Mouse (Mus musculus) adipocyte (in vitro differentiated cells): ENCODE measurements around the gene Rgs8.

Experiments used
- DNase-seq: peaks from one replicate; pipeline ENCODE4 v3.0.0-alpha.2; 2016; ENCODE audit warnings: low spot score

Rgs8 gene

GRCm38 (mm10) chr1:153673900-153674299 is 21.1 kb downstream of the Rgs8 start:
- no peak for DNase-seq

GRCm38 (mm10) chr1:153675591-153675990 is 22.8 kb downstream of the Rgs8 start:
- DNase-seq, result no peak

DNA sequence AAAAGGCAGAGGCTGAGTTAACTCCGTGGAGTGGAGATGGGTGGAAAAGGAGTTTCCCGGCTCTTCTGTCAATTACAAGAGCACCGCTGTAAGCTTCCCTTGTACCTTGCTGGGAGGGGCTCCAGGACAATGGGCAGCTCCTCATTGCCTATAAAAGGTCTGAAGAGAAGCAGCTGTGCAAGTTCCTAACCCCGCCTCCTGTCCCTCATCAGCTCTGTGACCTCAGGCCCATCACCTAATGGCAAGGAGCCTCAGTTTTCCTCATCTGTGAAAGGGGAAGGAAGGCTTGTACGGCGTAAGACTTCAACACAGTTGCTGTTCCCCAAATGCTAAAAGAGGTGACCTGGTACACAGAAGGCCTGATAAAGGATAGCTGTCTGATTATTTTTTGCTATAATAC is 24.8 kb downstream of the Rgs8 start:
- no peak for DNase-seq

GRCm38 (mm10) chr1:153679147-153679546 is 26.3 kb downstream of the Rgs8 start:
- DNase-seq, result no peak

- DNase-seq, result no peak
These were observed 26.8 kb downstream of the Rgs8 start for GRCm38 (mm10) chr1:153679653-153680052.

- DNase-seq, result no peak
These were observed 27.5 kb downstream of the Rgs8 start for GRCm38 (mm10) chr1:153680363-153680762.

DNA sequence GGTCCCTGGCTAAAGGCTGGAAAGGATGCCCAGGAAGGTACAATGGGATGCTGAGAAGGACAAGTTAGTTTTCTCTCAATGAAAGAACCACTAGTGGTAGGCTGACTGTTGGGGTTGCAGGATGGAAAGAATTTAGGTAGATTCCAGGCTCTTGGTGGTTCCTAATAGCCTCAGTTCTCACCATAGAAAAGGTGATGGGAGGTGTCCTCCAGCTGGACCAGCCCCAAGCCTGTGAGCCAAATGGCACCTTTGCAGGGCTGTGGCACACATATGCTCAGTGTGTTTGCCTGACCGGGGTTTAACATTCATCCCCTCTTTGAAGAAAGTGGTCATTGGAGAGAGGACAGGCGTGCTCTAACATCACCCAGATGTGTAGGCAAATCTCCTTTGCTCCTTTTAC is 28.2 kb downstream of the Rgs8 start:
- no peak for DNase-seq

DNA sequence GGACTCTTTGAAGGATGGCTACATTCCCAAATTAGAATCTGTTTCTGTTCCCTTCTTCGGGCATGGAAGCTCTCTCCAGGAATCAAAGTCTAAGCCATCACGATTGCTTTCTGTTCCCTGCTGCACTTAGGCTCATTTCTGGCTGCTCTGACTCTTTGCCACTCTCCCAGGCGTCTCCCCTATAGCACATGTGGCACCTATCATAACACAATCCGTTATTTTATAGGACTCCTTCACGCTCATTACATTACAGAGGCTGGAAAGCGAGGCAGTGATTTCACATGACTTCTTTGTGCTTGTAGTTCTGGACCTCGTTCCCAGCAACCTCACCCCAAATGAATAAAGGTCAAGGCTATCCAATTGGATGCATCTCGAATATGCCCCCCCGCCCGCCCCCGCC is 30.4 kb downstream of the Rgs8 start:
- DNase-seq, result no peak

- DNase-seq, result peak; percentile 17
These were observed 32.8 kb downstream of the Rgs8 start for GRCm38 (mm10) chr1:153685630-153686029.

DNA sequence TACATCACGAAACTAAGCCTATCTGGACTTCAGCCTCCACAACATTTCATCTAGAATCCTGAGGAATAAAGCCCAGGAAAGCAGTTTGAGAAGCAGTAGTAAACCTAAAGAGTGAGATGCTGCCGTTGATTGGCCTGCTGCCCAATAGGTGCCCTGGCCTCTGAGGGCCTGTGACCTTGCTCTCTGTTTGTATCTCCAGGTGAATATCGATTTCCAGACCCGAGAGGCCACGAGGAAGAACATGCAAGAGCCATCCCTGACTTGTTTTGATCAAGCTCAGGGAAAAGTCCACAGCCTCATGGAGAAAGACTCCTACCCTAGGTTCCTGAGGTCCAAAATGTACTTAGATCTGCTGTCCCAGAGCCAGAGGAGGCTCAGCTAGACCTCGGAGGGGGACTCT is 39.7 kb downstream of the Rgs8 start:
- no peak for DNase-seq

DNA sequence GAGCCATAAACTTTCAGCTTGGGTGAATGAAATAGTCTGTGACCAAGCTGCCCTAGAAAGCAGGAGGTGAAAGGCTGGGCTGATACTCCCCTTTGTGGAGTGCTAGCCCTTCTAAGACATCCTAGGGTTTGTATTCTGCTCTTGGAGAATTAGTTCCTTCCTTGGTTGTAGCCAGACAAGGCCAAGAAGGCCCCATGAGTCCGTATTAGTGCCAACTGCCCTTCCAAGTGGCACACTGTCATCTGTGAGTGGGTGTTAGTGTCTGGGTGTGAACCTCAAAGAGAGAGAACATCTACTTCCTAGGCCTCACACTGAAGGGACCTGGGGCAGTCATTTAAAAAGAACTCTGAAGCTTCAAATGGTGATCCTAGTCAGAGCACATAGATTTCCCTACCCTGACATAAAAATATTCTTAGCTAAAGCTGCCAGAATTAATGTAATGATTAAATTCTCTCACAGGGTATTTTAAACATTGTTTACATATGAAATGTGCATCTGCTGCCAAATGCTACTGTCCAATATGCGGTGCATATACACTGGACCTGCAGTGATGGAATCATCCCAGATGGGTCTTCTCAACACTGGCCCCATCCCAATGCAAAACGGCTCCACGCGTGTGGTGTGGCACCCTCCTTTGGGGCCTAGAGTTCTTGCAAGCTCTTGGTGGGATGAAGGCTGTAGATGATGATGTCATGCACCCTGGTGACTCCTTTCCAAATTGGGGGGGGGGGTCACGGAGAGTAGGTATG is 41.7 kb downstream of the Rgs8 start:
- DNase-seq, result no peak

GRCm38 (mm10) chr1:153695398-153695797 is 42.6 kb downstream of the Rgs8 start:
- DNase-seq, result no peak

DNA sequence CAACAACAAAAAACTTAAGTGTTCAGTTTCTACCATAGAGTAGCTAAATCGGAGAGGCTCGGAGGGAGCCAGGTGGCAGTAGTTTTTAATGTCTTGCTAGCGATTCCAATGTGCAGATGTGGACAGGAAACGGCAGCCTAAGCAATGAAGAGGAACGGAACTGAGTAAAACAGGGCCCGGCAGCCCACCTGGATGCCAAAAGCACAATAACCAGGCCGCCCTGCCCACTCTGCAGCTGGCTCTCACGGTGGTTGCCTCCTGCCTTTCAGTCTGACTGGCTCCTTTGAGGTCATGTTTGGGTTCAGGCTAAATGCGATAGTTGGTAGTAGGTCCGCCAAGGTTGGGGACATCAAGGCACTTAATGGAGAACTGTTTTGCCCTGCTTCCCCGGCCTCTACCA is 43.3 kb downstream of the Rgs8 start:
- no peak for DNase-seq

- DNase-seq, result no peak
These were observed 43.7 kb downstream of the Rgs8 start for GRCm38 (mm10) chr1:153696541-153696940.

DNA sequence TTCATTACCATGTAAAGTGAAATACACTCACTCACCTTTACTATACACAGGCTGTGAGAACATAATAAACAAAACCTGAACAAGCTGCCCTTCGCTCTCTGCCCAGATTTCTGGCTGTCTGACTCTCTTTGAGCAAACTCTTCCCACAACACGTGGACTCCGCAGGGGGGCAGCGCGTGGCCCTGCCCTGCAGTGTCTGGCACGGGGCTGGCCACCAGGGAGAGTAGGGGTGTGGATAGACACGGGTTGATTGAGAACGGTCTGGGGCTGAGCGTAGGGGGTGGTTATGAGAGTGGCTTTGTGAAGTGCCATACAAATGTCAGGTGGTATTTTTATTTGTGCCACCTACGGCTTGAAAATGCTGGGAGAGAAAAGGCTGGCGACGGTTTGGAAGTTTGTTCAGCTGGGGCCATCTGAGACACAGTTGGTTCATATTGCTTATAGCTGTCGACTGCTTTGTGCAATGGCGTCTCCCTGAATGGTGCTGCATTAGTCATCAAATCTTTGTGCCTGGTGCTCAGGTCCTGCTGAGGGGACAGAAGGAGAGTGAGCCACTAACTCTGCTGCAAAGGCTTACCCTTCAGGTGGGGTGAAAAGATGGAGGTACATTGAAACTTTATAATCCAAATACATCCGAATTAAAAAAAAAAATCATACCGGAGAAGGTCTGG is 44.9 kb downstream of the Rgs8 start:
- no peak for DNase-seq

GRCm38 (mm10) chr1:153698311-153699084 is 45.7 kb downstream of the Rgs8 start:
- peak; percentile 40 for DNase-seq

DNA sequence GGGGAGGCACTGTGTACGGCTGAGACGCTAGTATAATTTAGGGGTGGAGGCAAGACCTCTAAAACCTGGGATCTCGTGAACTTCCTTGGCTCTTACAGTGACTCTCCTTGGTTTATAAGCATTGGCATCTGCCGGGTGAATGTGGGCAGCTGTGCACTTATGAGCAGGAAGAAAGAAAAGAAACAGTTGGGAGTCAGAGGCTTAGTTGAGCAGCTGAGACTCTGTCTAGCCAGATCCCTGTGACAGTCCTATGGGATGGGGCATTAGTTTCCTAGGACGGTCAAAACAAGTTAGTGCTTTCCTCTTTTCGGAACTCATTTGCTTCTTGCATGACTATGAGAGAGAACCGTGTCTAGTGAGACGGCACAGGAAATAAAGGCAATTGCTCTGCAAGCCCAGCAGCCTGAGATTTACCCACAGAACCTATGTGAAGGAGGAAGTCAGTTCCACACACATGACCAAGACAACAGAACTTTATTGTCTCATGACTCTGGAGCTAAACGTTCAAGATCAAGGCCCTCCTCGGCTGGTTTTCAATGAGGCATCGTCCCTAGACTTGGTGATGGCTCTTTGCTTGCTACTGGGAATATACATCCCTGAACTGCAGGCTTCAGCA is 47.7 kb downstream of the Rgs8 start:
- DNase-seq, result no peak

DNA sequence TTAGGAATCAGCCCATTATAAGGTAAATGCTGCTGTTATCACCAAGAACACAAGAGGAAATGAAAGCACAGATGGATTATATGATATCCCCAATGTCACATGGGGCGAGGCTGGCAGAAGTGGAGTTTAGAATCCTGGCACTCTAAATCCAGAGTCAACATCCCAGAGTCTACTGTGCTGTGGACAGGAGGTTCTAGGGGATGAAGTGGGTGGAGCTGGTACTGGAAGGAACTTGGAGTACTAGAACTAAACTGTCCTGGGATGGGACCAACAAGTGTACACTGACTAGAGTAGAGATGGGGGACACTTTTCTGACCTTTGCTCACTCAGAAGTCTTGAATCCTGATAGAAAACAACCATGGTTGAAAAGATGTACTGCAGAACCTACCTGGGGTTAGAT is 48.6 kb downstream of the Rgs8 start:
- DNase-seq, result no peak

DNA sequence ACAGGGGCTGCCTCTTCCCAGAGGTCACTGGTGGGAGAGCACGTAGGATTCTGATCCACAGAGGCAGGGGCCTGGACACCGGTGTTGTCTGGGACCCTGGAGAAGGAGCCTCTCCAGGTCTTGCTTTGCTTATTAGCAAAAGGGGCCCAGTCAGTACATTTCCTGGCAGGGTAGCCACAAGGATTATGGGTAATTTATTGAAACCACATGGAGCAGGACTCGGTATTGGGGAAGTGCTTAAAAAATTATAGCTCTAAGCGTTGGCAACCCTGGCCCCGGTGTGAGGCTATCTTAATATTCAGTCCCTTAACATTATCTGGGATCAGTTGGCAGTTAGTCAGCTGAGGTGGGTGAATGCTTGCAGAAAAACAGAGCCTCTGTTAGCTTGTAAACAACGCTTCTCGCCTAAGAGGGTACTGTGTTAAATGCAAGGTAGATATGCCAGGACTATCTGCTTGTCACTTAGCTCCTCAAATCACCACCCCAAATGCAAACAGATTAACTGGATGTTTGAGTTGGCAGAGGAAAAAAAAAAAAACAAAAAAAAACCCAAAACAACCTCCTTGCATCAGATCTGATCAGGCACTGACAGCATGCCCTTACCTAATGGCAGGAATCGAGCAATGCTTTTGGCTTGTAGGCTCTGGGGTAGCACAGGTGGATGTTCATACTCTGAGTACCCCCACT is 49.5 kb downstream of the Rgs8 start:
- no peak for DNase-seq

GRCm38 (mm10) chr1:153702853-153703410 is 50.1 kb downstream of the Rgs8 start:
- DNase-seq, result no peak

DNA sequence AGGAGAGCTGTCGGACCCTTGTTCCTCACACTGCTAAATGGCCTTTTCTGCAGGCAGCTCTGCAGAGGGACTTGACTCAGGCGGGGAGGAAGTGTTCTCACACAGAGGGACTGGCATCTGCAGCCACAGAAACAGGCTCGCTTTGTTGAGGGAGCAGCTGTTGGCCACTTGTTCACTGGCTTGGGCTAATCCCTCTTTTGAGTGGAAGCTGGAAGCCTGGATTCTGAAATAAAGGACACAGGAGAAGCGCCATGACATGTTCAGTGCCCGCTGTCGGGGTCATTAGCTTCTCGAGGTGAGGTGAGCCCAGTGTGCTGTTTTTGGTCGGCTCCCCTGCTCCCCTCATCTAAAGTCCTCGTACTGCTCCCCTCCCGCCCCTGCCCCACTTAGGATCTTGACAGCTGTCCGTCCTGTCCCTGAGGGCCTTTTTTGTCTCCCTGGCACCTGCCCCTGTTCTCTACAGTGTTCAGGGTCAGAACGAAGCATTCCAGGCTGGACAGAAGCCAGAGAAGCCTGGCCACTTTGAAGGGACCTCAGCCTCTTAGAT is 50.7 kb downstream of the Rgs8 start:
- no peak for DNase-seq
